Mouse (Mus musculus) ES-E14 (cell line): ENCODE measurements around the gene Ensa.

Experiments
- CHD2 ChIP-seq: IDR thresholded peaks from 2 replicates; pipeline ENCODE4 v1.6.1; 2014; ENCODE audit warnings: mild to moderate bottlenecking, low read depth, low read length, inconsistent platforms
- ZNF384 ChIP-seq: IDR thresholded peaks from 2 replicates; pipeline ENCODE4 v1.6.1; 2012; ENCODE audit warnings: low read depth, low read length, inconsistent platforms

- TF ChIP-seq CHD2 = peak; percentile 94
- TF ChIP-seq ZNF384 = no peak
Observed at GRCm38 (mm10) chr3:95624628-95625503, at the start of gene Ensa.
